Mouse (Mus musculus) hindbrain, embryonic 16.5 days (tissue): ENCODE data around the gene Gm11084. TPM values are rescaled to one million over a fixed set of nuclear protein-coding genes. Genes with fewer than 3 reads are reported as not detected.

Experiments used
- microRNA-seq: library from miRNA; unstranded; fragments of <30 nt; microRNA quantifications from one replicate; pipeline ENCODE4, GENCODE M21; 2017
- polyA plus RNA-seq: library from polyadenylated mRNA; unstranded; fragments of >200 nt; fragmentation: Nextera tagmentation; extraction: Ambion mirVana; gene quantifications from 2 replicates; pipeline ENCODE4 v1.2.1, GENCODE M21; 2015

Gene Gm11084
- polyA plus RNA-seq, 1 experiment from 2014 or later, result not detected

Small RNAs within 50 kb of the gene (microRNA-seq; reads per million reads assigned to microRNA genes)
- not detected for gene Gm25960

Other genes with a start within 250 kb of the Gm11084 start
- gene Sp3, start 6.3 kb downstream of the Gm11084 start, polyA plus RNA-seq, result 30.0 and 31.2 TPM in 2 replicates
- gene Ola1, start 232.2 kb upstream of the Gm11084 start, polyA plus RNA-seq, result 97.0 and 110 TPM in 2 replicates